In genomic region chr12:24592055-24592454, GRCm38 (mm10) we compare ENCODE assay signal across 19 mouse cellular contexts. TPM values are rescaled to one million over a fixed set of nuclear protein-coding genes. Genes with fewer than 3 reads are reported as not detected.
DNase-seq lines count a peak whose midpoint lies in the region; ATAC-seq and TF ChIP-seq lines count a peak whose summit lies in the region.
"Had no signal": no experiment of that assay in that cellular context is flagged by ENCODE, and none has a peak within 500 bp of the region (broad histone marks: within the 10 kb centered on the region; RNA-seq: fewer than 3 reads in every experiment).

No protein-coding gene starts in this region.

- no peak for TF ChIP-seq CTCF in stomach, postnatal 0 days (IDR thresholded peaks at IDR 0.05; ENCODE audit: low read depth)

- H3K27me3 ChIP-seq in kidney, embryonic 15.5 days: no peaks in the 10 kb centered on the region
- peaks cover 1% of the 10 kb centered on the region for H3K27me3 ChIP-seq in megakaryocyte, embryonic 14.5 days (replicated peaks)
- H3K27me3 ChIP-seq in embryonic facial prominence, embryonic 15.5 days: no peaks in the 10 kb centered on the region
- H3K27me3 ChIP-seq in stomach, postnatal 0 days (ENCODE audit: control insufficient read depth, insufficient read depth, low read length): no peaks in the 10 kb centered on the region
- H3K27me3 ChIP-seq: midbrain, embryonic 12.5 days; neural tube, embryonic 12.5 days had no signal

- peak overlapping the region; percentile 66; the same call in 1 of the 2 replicates for H3K27ac ChIP-seq in kidney, embryonic 15.5 days
- peak overlapping the region; percentile 84 for H3K27ac ChIP-seq in embryonic facial prominence, embryonic 15.5 days (replicated peaks)
- peak overlapping the region; percentile 73 for H3K27ac ChIP-seq in stomach, postnatal 0 days (replicated peaks)
- H3K27ac ChIP-seq: hindbrain, embryonic 14.5 days; macrophage; midbrain, embryonic 12.5 days; neural tube, embryonic 12.5 days had no signal

- H3K9ac ChIP-seq in kidney, embryonic 15.5 days: no peak overlapping the region
- H3K9ac ChIP-seq in embryonic facial prominence, embryonic 15.5 days: no peak overlapping the region
- no peak overlapping the region for H3K9ac ChIP-seq in stomach, postnatal 0 days (ENCODE audit: low read length)
- H3K9ac ChIP-seq: hindbrain, embryonic 14.5 days; midbrain, embryonic 12.5 days; neural tube, embryonic 12.5 days had no signal

- no peaks in the 10 kb centered on the region for H3K36me3 ChIP-seq in kidney, embryonic 15.5 days
- H3K36me3 ChIP-seq in megakaryocyte, embryonic 14.5 days (replicated peaks; ENCODE audit: low read length): peaks cover 19% of the 10 kb centered on the region
- no peaks in the 10 kb centered on the region for H3K36me3 ChIP-seq in embryonic facial prominence, embryonic 15.5 days
- H3K36me3 ChIP-seq in stomach, postnatal 0 days (ENCODE audit: control insufficient read depth, insufficient read depth, low read length): no peaks in the 10 kb centered on the region; the same call in 1 of the 2 replicates
- H3K36me3 ChIP-seq: midbrain, embryonic 12.5 days; neural tube, embryonic 12.5 days had no signal

- H3K4me3 ChIP-seq in kidney, embryonic 15.5 days (replicated peaks): no peak overlapping the region
- peak overlapping the region; percentile 2 for H3K4me3 ChIP-seq in megakaryocyte, embryonic 14.5 days (replicated peaks)
- H3K4me3 ChIP-seq in embryonic facial prominence, embryonic 15.5 days (replicated peaks): no peak overlapping the region
- no peak overlapping the region for H3K4me3 ChIP-seq in stomach, postnatal 0 days (ENCODE audit: low read depth, low read length)
- H3K4me3 ChIP-seq: midbrain, embryonic 12.5 days; neural tube, embryonic 12.5 days had no signal

- intact Hi-C loops in left cerebral cortex, postnatal 36 days (cut with DNase I): no loop called here

- DNase-seq in kidney, postnatal 4 days: no peak
- no peak for DNase-seq in stomach, postnatal 0 days (ENCODE audit: low spot score)
- DNase-seq in left cerebral cortex, postnatal 36 days (ENCODE audit: low spot score in 2 of 2): no peak
- no peak for DNase-seq in layer of hippocampus, adult 8-10 months (ENCODE audit: low spot score in 2 of 2)
- DNase-seq: adrenal gland, postnatal 36 days; cerebellum, adult 2 months; heart, postnatal 14 days; kidney, adult 11 months; liver; thymus, adult 2 months had no signal

- 81% methylated on average over 9 of the region's 9 CpGs for whole genome bisulfite sequencing in kidney, embryonic 15.5 days
- 54% methylated on average over 9 of the region's 9 CpGs for WGBS in embryonic facial prominence, embryonic 15.5 days
- WGBS in stomach, postnatal 0 days: 76% methylated on average over 9 of the region's 9 CpGs

- no peak for ATAC-seq in kidney, embryonic 15.5 days (replicated peaks; ENCODE audit: low FRiP score)
- ATAC-seq in megakaryocyte, adult 5-6 weeks (ENCODE audit: poor library complexity, severe bottlenecking): no peak
- 0 out of 2 replicates have a peak, but pooled peaks have one; percentile 31 for ATAC-seq in embryonic facial prominence, embryonic 15.5 days (ENCODE audit: insufficient number of reproducible peaks, low FRiP score, low TSS enrichment, low read depth)
- ATAC-seq in stomach, postnatal 0 days (ENCODE audit: low FRiP score, low TSS enrichment): peak; percentile 24; the same call in 1 of the 2 replicates
- ATAC-seq: forebrain, embryonic 16.5 days had no signal

- no peak overlapping the region for H3K4me2 ChIP-seq in kidney, embryonic 15.5 days
- no peak overlapping the region for H3K4me2 ChIP-seq in embryonic facial prominence, embryonic 15.5 days (replicated peaks)
- H3K4me2 ChIP-seq in stomach, postnatal 0 days (replicated peaks; ENCODE audit: low read depth): no peak overlapping the region
- H3K4me2 ChIP-seq: midbrain, embryonic 12.5 days; neural tube, embryonic 12.5 days had no signal

- H3K4me1 ChIP-seq in kidney, embryonic 15.5 days: peaks cover 32% of the 10 kb centered on the region
- H3K4me1 ChIP-seq in megakaryocyte, embryonic 14.5 days: peaks cover 67% of the 10 kb centered on the region
- H3K4me1 ChIP-seq in embryonic facial prominence, embryonic 15.5 days: peaks cover 16% of the 10 kb centered on the region
- peaks cover 4% of the 10 kb centered on the region; the same call in 1 of the 2 replicates for H3K4me1 ChIP-seq in stomach, postnatal 0 days (replicated peaks; ENCODE audit: control insufficient read depth, insufficient read depth)

- no peaks in the 10 kb centered on the region for H3K9me3 ChIP-seq in kidney, embryonic 15.5 days (replicated peaks)
- H3K9me3 ChIP-seq in megakaryocyte, embryonic 14.5 days: no peaks in the 10 kb centered on the region
- H3K9me3 ChIP-seq in embryonic facial prominence, embryonic 15.5 days (replicated peaks): no peaks in the 10 kb centered on the region
- H3K9me3 ChIP-seq in stomach, postnatal 0 days (ENCODE audit: control insufficient read depth, low read length): no peaks in the 10 kb centered on the region
- H3K9me3 ChIP-seq: midbrain, embryonic 12.5 days; neural tube, embryonic 12.5 days had no signal

- no peak for TF ChIP-seq EP300 in stomach, postnatal 0 days (optimal IDR thresholded peaks at IDR 0.05)

RNA-seq across cellular contexts. Expression of gene Grhl1, which starts 20.0 kb away (rescaled TPM):
- polyA plus RNA-seq in kidney, embryonic 15.5 days (2015; fragmentation: Nextera tagmentation; extraction: Ambion mirVana): 1.8 and 1.9 TPM in 2 replicates
- 0.43 TPM in 1 of 2 replicates, not detected in the other for polyA plus RNA-seq in megakaryocyte, embryonic 14.5 days (2012; ENCODE audit: insufficient read depth, low replicate concordance)
- total RNA-seq in megakaryocyte, adult 5-6 weeks (2015): 0.22 and 0.52 TPM in 2 replicates
- 0.37 and 0.57 TPM in 2 replicates for total RNA-seq in megakaryocyte, adult 5-6 weeks (2017)
- polyA plus RNA-seq in embryonic facial prominence, embryonic 15.5 days (2015; fragmentation: Nextera tagmentation; extraction: Ambion mirVana): 33.1 and 37.8 TPM in 2 replicates
- 28.6 and 28.9 TPM in 2 replicates for polyA plus RNA-seq in stomach, postnatal 0 days (2015; fragmentation: Nextera tagmentation; extraction: Ambion mirVana)
- 10 to 100 TPM in 1 of 2 experiments, 1 to 10 TPM in 1; 9.0 to 11.3 TPM for total RNA-seq in left cerebral cortex, postnatal 36 days (2021)
- total RNA-seq in layer of hippocampus, adult 8-10 months (2022): 10 to 100 TPM; 21.8 to 28.0 (median 24.9) TPM

RNA-seq across cellular contexts. Expression of gene Klf11, which starts 59.0 kb away (rescaled TPM):
- 12.4 and 13.2 TPM in 2 replicates for polyA plus RNA-seq in kidney, embryonic 15.5 days (2015; fragmentation: Nextera tagmentation; extraction: Ambion mirVana)
- polyA plus RNA-seq in megakaryocyte, embryonic 14.5 days (2012; ENCODE audit: insufficient read depth, low replicate concordance): 0.80 and 3.6 TPM in 2 replicates
- 7.7 and 9.6 TPM in 2 replicates for total RNA-seq in megakaryocyte, adult 5-6 weeks (2015)
- 7.9 and 9.2 TPM in 2 replicates for total RNA-seq in megakaryocyte, adult 5-6 weeks (2017)
- 13.0 and 13.1 TPM in 2 replicates for polyA plus RNA-seq in embryonic facial prominence, embryonic 15.5 days (2015; fragmentation: Nextera tagmentation; extraction: Ambion mirVana)
- polyA plus RNA-seq in stomach, postnatal 0 days (2015; fragmentation: Nextera tagmentation; extraction: Ambion mirVana): 9.8 and 11.3 TPM in 2 replicates
- 1 to 10 TPM; 6.0 to 6.7 TPM for total RNA-seq in left cerebral cortex, postnatal 36 days (2021)
- 1 to 10 TPM; 4.5 to 5.6 (median 5.2) TPM for total RNA-seq in layer of hippocampus, adult 8-10 months (2022)

Comparison
In these comparisons a context has a peak if more than half of its experiments do, and no peak if none do; other contexts are left out.
1. ATAC-seq: peak in embryonic facial prominence, embryonic 15.5 days (single experiment) and stomach, postnatal 0 days (single experiment); none in kidney, embryonic 15.5 days (single experiment) and megakaryocyte, adult 5-6 weeks (single experiment).
2. RNA of gene Grhl1, which starts 20.0 kb away (polyA plus RNA-seq): 33.1 to 37.8 TPM in embryonic facial prominence, embryonic 15.5 days and 28.6 to 28.9 TPM in stomach, postnatal 0 days; 1.8 to 1.9 TPM in kidney, embryonic 15.5 days and 0.43 TPM in megakaryocyte, embryonic 14.5 days; every median in the first group is over 10 times any median in the second.
3. Peak in every context shown above with its lines, with median percentiles within 50 percentile points of each other: H3K27ac ChIP-seq.